Mouse (Mus musculus): ENCODE results near the gene Hic2.

- no peak for TF ChIP-seq GATA1 (IDR thresholded peaks at IDR 0.05; ENCODE audit: borderline replicate concordance, low read length)
- no peak for TF ChIP-seq FLI1 (IDR thresholded peaks at IDR 0.05; ENCODE audit: low read length)
Measured at GRCm38 (mm10) chr16:17275721-17276120, 42.3 kb downstream of the Hic2 start, which contains the start of gene Tmem191c.
